Mouse (Mus musculus) gastrocnemius, adult 18-20 months (tissue): ENCODE data around the gene Abcc2. TPM values are rescaled to one million over a fixed set of nuclear protein-coding genes. Genes with fewer than 3 reads are reported as not detected.

Experiments used
- total RNA-seq, 2 experiments: library from RNA; stranded (reverse); gene quantifications; 2 replicates each; pipeline ENCODE4 v1.2.3; 2021

Gene Abcc2
- total RNA-seq, 2 experiments from 2014 or later, result 0.07 to 0.16 TPM

Other genes starting within 250 kb of the Abcc2 start
- not detected for gene Nkx2-3, start 169.9 kb upstream of the Abcc2 start, total RNA-seq
- 10 to 100 TPM; 26.2 to 34.0 TPM for gene Slc25a28, start 107.3 kb upstream of the Abcc2 start, total RNA-seq
- gene Entpd7, start 92.5 kb upstream of the Abcc2 start, total RNA-seq, result 1 to 10 TPM in 1 of 2 experiments, under 1 TPM in 1; 0.74 to 1.6 TPM
- 10 to 100 TPM; 17.8 to 18.1 TPM for gene Cutc, start 29.2 kb upstream of the Abcc2 start, total RNA-seq
- gene Cox15, start 29.2 kb upstream of the Abcc2 start, total RNA-seq, result 10 to 100 TPM; 13.0 to 16.6 TPM
- 10 to 100 TPM; 12.0 TPM for gene Dnmbp, start 158.0 kb downstream of the Abcc2 start, total RNA-seq
- under 1 TPM; 0.25 to 0.90 TPM for gene Cpn1, start 204.4 kb downstream of the Abcc2 start, total RNA-seq
- gene Cyp2c23, start 247.0 kb downstream of the Abcc2 start, total RNA-seq, result under 1 TPM in 1 of 2 experiments, not detected in 1; 0.14 TPM